Mouse (Mus musculus) erythroblast, embryonic 14.5 days (primary cell): Measurements from ENCODE around the gene Foxe1. TPM values are rescaled to one million over a fixed set of nuclear protein-coding genes. Genes with fewer than 3 reads are reported as not detected.

Experiments used
- H3K27me3 ChIP-seq: 2 replicates; pipeline ENCODE4 v1.6.1; 2012; ENCODE audit warnings: inconsistent platforms; ENCODE audit not compliant: control insufficient read depth
- H3K36me3 ChIP-seq: 2 replicates; pipeline ENCODE4 v1.6.1; 2012; ENCODE audit warnings: mild to moderate bottlenecking, inconsistent platforms; ENCODE audit not compliant: control insufficient read depth
- H3K4me1 ChIP-seq: 2 replicates; pipeline ENCODE4 v1.6.1; 2012; ENCODE audit warnings: inconsistent platforms; ENCODE audit not compliant: control insufficient read depth
- H3K4me3 ChIP-seq: replicated peaks from 2 replicates; pipeline ENCODE3; 2012; ENCODE audit warnings: moderate library complexity, mild to moderate bottlenecking, inconsistent platforms
- H3K9me3 ChIP-seq: 2 replicates; pipeline ENCODE4 v1.6.1; 2012; ENCODE audit warnings: low read length, inconsistent platforms, mixed read lengths; ENCODE audit not compliant: control insufficient read depth
- GATA1 ChIP-seq: IDR thresholded peaks from 2 replicates; pipeline ENCODE4 v1.6.1; 2012; ENCODE audit warnings: low read length, inconsistent platforms, mixed read lengths
- TAL1 ChIP-seq: IDR thresholded peaks from 3 replicates; pipeline ENCODE4 v1.6.1; 2012; ENCODE audit warnings: low read length, inconsistent platforms, mixed read lengths
- polyA plus RNA-seq: library from polyadenylated mRNA; stranded (reverse); fragments of >175 nt; gene quantifications from 2 replicates; pipeline ENCODE4 v1.2.3, GENCODE M21; 2012

The Foxe1 gene
- polyA plus RNA-seq, 1 experiment, result not detected

- peaks cover 55% of the 10 kb centered on the region for H3K4me1 ChIP-seq
- H3K27me3 ChIP-seq, result no peaks in the 10 kb centered on the region
- TF ChIP-seq GATA1 (no peak), TAL1 (no peak)
- H3K4me3 ChIP-seq, result peak overlapping the region; percentile 69
- no peaks in the 10 kb centered on the region for H3K9me3 ChIP-seq
- H3K36me3 ChIP-seq, result peaks cover 97% of the 10 kb centered on the region
These were observed 45.1 kb downstream of the Foxe1 start for GRCm38 (mm10) chr4:46388556-46388955.

- peaks cover 60% of the 10 kb centered on the region for H3K4me1 ChIP-seq
These were observed 45.7 kb downstream of the Foxe1 start, which contains the start of gene Trmo for GRCm38 (mm10) chr4:46389013-46389611. Gene Trmo, minus strand, starts transcription at chr4:46389437.

GRCm38 (mm10) chr4:46389612-46390341 is 46.4 kb downstream of the Foxe1 start:
- no peaks in the 10 kb centered on the region for H3K27me3 ChIP-seq
- no peaks in the 10 kb centered on the region for H3K9me3 ChIP-seq
- peak overlapping the region; percentile 69 for H3K4me3 ChIP-seq
- peaks cover 67% of the 10 kb centered on the region for H3K4me1 ChIP-seq
- peaks cover 97% of the 10 kb centered on the region for H3K36me3 ChIP-seq
- no peak for TF ChIP-seq TAL1
- TF ChIP-seq GATA1, result no peak

More at GRCm38 (mm10) chr4:46389013-46389611, 45.7 kb downstream of the Foxe1 start, which contains the start of gene Trmo:
- peaks cover 97% of the 10 kb centered on the region for H3K36me3 ChIP-seq
- TF ChIP-seq GATA1 (no peak), TAL1 (no peak)
- H3K9me3 ChIP-seq, result no peaks in the 10 kb centered on the region
- H3K4me3 ChIP-seq, result peak within 1 kb of the TSS; percentile 69
- H3K27me3 ChIP-seq, result no peaks in the 10 kb centered on the region

GRCm38 (mm10) chr4:46390390-46390970 is 47.1 kb downstream of the Foxe1 start:
- Histone ChIP-seq H3K4me1 (peaks cover 71% of the 10 kb centered on the region), H3K4me3 (peak overlapping the region; percentile 69), H3K9me3 (no peaks in the 10 kb centered on the region), H3K36me3 (peaks cover 97% of the 10 kb centered on the region), H3K27me3 (no peaks in the 10 kb centered on the region)
- TF ChIP-seq GATA1 (peak; percentile 22; the same call in 1 of the 2 replicates), TAL1 (no peak)

- no peaks in the 10 kb centered on the region for H3K9me3 ChIP-seq
- peaks cover 100% of the 10 kb centered on the region for H3K36me3 ChIP-seq
- H3K4me3 ChIP-seq, result peak overlapping the region; percentile 51
- TF ChIP-seq GATA1 (no peak), TAL1 (no peak)
- H3K4me1 ChIP-seq, result peaks cover 95% of the 10 kb centered on the region
- H3K27me3 ChIP-seq, result no peaks in the 10 kb centered on the region
These were observed 51.0 kb downstream of the Foxe1 start for GRCm38 (mm10) chr4:46394388-46394787.

- TF ChIP-seq TAL1, result peak; percentile 6; the same call in 1 of the 3 replicates
- no peak for TF ChIP-seq GATA1
- Histone ChIP-seq H3K4me3 (peak overlapping the region; percentile 95), H3K4me1 (peaks cover 95% of the 10 kb centered on the region), H3K36me3 (peaks cover 100% of the 10 kb centered on the region), H3K9me3 (no peaks in the 10 kb centered on the region), H3K27me3 (no peaks in the 10 kb centered on the region)
These were observed 52.3 kb downstream of the Foxe1 start for GRCm38 (mm10) chr4:46395736-46396135.

Other genes starting within 250 kb of the Foxe1 start
- 1.2 and 1.6 TPM in 2 replicates for gene Ncbp1, start 205.0 kb upstream of the Foxe1 start, polyA plus RNA-seq
- 0.17 and 0.46 TPM in 2 replicates for gene Tstd2, start 204.9 kb upstream of the Foxe1 start, polyA plus RNA-seq
- gene Xpa, start 147.3 kb upstream of the Foxe1 start, polyA plus RNA-seq, result 2.7 and 3.4 TPM in 2 replicates
- 1.7 and 2.3 TPM in 2 replicates for gene Trmo, start 45.8 kb downstream of the Foxe1 start, polyA plus RNA-seq
- gene Hemgn, start 69.9 kb downstream of the Foxe1 start, polyA plus RNA-seq, result 36.9 and 40.4 TPM in 2 replicates
- gene Anp32b, start 107.3 kb downstream of the Foxe1 start, polyA plus RNA-seq, result 431 and 451 TPM in 2 replicates
- gene Nans, start 145.6 kb downstream of the Foxe1 start, polyA plus RNA-seq, result 7.2 and 7.6 TPM in 2 replicates
- 0.03 and 0.38 TPM in 2 replicates for gene Trim14, start 192.5 kb downstream of the Foxe1 start, polyA plus RNA-seq